Mouse (Mus musculus): ENCODE results near the gene Slc35g3.

Slc35g3 gene

DNA sequence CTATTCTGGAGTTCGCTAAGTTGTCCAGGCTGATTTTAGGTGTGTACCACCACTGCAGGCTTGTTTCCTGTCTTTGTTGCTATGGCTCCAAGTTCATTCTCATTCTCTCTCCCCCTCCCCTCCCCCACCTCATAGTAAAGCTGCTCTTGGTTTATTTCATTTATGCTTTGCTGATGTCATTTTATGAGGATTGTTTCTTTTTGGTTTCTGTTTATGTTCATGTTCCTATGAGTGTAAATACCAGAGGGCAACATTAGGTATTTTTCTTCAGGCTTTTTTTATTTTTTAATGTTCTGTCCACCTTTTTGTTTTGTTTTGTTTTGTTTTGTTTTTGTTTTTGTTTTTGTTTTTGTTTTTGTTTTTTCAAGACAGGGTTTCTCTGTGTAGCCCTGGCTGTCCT, at the start of gene Slc35g3:
Slc35g3 (minus strand) TSS at position 101 of the 400 bp plus-strand sequence.
- DNase-seq (ENCODE audit: low read depth, low spot score): no peak

DNA sequence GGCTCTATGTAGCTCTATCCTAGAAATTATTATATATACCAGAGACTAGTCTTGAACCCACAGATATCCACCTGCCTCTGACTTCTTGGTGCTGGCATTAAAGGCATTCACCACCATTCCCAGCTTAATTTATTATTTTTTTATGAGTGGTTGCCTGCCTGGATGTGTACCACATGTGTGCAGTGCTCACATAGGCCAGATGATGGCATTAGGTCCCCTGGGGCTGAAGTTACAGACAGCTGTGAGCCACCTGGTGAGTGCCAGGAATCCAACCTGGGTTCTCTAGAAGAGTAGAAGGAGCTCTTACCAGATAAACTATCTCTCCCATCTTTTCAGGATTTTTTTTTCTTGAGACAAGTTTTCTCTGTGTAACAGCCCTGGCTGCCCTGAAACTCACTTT, 48.5 kb upstream of the Slc35g3 start:
- DNase-seq (ENCODE audit: low read depth, low spot score): no peak

DNA sequence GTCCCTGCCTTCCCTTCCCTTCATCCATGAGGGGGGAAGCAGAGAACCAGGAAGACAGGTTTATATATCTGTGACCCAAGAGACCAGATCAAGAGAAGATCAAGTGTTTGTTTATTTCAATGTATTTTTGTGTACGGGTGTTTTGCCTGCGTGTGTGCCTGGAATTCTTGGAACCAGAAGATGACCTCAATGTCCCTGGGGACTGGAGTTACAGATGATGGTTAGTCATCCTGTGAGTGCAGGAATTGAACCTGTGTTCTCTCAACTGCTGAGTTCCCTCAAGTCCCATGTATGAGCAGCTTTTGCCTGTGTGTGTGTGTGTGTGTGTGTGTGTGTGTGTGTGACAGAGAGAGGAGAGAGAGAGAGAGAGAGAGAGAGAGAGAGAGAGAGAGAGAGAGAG, 45.9 kb upstream of the Slc35g3 start:
- DNase-seq (ENCODE audit: low read depth, low spot score): no peak

DNA sequence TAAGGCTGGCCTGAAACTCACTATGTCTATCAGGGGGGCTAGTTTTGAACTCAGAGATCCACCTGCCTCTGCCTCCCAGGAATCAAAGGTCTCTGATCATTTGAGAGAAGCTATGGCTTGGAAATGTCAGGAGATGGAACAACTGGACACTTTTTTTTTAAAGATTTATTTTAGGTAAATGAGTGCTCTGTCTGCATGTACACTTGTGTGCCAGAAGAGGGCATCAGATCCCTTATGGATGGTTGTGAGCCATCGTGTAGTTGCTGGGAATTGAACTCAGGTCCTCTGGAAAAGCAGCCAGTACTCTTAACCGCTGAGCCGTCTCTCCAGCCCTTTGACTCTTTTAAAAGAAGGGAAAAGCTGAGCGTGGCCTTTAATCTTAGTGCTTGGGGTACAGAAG, 44.6 kb upstream of the Slc35g3 start:
- DNase-seq (ENCODE audit: low read depth, low spot score): no peak

DNA sequence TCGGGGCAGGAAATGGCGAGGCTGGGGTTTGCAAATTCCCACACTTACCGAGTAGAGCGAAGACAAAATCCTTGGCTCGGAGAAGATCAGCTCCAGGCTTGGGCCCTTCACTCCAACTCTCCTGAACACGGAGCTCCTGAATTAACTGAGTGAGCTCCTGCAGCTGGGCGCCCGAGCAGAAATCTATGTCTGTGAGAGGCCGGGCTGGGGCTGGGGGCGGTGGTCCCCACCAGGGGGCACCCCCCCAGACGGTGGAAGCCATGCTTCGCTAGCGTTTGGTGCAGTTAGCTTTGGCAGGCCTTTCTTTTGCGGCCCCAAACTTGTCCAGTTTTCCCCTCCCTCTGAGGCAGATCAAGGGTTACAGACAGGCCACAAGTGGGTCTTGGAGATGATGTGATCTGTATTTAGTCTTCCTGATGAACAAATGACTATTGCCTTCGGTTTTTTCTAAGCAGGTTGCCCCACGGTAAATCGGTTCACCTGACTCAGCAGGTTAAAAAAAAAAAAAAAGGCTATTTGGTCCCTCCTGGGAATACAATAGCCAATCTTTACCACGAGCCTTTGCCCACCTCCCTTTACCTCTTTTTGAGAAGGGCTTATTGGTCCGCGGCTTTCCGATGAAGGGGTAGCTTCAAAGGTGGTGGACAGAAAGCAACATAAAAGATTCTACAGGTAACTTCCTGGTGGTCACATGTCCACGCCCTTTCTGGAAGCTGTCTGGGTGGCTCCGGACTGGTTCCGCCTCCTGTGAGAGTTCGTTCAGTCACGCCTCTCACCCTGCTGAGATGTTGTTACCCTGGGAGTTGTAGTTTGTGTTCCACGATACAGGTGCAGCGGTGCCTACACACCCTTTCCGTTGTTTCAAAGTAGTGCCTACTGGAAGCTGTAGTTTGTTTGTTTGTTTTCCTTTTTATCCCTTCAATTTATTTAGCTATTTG, 43.5 kb upstream of the Slc35g3 start, which contains the start of gene Tmem102:
Tmem102 (minus strand) TSS at position 653 of the 938 bp plus-strand sequence.
- no peak for DNase-seq (ENCODE audit: low read depth, low spot score)

DNA sequence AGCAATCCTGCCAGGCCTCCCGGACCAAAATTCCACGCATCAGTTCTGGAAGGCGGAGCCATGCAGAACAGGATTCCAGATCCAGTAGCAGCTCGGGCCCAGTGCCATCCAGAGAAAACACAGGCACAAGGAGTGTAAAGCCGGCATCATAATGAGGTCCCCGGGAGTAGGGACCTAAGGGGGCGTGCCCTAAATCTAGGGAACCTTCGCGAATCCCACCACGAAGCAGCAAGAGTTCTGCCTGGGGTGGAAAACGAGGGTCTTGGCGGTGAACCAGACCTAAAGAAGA, 42.8 kb upstream of the Slc35g3 start:
- DNase-seq (ENCODE audit: low read depth, low spot score): no peak

DNA sequence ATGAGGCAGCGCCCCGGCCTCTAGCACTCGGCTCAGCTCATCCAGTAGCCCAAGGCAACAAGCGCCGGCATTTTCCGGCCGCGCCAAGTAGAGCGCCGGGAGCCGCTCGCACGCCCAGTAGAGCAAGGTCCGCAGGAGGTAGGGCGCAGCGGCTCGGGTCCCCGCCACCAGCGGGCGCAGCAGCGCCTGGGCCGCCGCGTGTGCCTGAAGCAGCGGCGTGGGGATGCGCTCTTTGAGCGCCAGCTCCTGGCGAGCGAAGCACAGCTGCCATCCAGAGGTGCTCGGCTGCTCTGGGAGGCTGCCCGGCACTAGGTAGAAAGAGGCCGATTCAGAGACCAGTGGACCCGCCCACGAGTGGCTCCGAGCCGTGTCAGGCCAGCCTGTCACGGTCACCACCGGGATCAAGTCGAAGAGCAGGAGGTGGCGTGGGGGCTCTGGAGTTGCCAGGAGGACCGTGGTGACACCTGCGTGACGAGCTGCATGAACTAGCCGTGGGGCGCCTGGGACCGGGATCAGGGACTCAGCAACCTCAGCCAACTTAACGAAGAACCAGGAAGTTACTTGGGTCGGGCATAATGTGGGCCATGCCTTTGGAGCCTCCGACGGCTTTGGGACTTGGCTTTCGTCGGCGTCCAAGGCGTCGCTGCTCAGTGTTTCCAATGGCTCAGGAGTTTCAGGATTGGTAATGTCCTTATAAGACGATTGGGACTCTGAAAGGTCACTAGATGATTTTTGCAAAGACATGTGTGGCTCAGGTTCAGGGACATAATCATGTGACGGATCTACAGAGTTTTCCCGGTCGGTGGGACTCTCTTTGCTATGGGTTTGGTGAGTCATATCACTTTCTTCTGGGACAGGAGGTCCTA, 42.3 kb upstream of the Slc35g3 start:
- DNase-seq (ENCODE audit: low read depth, low spot score): peak; percentile 80

DNA sequence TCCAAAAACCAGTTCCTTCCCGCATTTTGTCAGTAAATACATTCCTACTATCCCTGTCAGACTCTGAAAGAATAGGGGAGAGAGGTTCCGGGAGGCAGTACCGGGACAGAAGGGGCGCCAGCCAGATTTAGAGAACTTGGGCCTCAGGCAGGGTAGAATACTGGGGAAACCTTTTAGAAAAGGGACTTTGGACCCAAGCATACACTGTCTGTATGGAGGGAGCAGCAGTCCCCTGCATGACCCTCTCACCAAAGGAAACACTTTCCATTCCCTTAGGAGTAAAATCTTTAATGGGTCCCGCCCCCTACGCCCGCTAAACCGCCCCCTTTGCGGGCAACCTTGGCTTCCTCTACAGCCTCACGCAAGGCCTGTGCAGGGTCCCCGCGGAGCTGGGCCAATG, 41.6 kb upstream of the Slc35g3 start:
- no peak for DNase-seq (ENCODE audit: low read depth, low spot score)

DNA sequence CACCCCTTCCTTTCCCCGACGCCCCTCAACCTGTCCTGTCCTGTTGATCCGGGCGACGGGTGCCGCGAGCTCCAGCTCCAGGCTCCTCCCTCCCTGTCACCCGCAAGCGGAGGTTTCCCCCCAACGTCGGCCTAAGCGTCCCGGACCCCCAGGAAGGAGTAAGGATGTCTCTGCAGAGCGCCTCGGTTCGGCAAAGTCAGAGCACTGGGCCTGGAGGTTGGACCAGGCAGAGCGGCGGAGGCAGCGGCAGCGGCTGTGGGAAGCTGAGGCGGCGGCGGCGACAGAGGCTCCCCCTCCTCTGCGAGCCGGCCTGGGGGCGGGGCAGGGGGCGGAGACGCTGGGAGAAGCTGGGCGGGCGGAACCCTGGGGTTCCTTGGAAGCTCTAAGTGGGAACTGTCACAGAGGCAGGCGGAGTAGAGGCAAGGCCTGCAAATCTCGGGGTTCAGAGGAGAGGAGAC, 40.9 kb upstream of the Slc35g3 start:
- DNase-seq (ENCODE audit: low read depth, low spot score): peak; percentile 73

DNA sequence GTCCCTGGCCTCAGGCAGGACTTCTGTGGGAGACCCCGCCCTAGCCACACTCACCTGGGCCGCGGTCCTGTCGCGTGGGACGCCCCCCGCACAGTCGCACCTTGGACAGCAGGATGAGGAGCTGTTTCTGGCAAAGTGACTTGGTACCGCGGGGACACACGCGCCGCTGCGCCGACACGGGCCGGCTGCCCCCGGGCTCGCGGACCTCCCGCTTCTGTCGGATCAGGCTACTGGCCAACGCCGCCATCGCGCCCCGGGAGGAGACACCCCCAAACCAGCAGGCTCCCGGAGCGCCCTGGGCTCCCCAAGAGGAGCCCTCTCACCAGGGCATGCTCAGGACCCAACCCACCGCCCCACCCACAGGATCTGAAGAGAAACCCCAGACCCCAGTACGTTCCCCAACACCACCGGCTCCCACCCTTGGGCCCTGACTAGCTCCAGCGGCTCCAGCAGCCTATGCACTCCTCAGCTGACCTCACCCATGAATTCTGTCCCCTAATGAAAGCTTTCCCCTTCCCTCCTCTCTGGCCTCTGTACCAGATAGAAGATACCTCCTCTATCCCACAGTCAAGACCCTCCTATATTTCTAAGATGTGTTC, 39.7 kb upstream of the Slc35g3 start, which contains the start of gene Fgf11:
Fgf11 (minus strand) TSS at position 479 of the 599 bp plus-strand sequence.
- no peak for DNase-seq (ENCODE audit: low read depth, low spot score)

DNA sequence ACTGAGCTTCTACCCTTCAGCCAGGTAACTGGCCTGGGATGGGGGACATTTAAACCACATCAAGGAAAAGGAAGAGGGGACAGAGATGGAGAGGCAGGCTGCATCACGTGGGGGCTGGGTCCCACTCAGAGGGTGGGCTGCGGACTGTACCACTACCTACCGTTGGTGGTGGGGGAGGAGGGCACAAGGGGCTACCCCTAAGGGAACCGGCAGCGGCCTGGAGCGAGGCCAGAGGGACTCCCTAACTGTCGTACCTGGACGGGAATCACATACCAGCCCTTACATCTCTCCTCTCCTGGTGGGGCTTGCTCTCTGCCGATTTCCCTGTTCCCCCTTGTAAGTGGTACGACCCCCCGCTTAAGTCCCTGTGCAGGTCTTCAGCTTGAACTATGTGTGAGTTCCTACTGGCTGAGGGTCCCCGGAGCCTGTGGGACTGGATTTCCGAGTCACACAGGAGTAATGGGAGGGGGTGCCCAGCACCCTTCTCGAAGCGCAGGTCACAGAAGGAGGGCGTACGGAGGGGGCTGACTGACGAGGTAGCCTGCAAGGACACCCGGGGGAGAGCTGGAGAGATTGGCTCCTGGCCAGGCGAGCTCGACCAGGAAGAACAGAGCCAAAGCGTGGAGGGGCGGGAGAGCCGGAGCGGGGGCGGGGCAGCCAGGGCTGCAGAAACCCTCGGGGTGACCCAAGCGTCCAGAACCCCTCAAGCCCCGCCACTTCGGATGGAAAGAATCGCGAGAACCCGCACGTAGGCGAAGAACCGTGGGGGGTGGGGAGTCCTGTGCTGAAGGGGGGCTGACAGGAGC, 38.8 kb upstream of the Slc35g3 start:
- no peak for DNase-seq (ENCODE audit: low read depth, low spot score)

DNA sequence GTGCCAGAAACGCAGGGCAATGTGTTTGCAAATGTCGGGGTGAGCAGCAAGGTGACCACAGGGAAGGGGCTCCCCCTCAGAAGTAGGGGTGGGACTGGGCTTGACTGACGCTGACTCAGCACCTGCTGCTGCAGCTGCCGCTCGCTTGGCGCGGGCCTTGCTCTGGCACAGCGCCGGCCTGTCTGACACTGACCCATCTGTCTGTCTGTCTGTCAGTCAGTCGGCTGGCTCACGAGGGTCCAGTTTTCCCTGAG, 38.3 kb upstream of the Slc35g3 start:
- no peak for DNase-seq (ENCODE audit: low read depth, low spot score)

DNA sequence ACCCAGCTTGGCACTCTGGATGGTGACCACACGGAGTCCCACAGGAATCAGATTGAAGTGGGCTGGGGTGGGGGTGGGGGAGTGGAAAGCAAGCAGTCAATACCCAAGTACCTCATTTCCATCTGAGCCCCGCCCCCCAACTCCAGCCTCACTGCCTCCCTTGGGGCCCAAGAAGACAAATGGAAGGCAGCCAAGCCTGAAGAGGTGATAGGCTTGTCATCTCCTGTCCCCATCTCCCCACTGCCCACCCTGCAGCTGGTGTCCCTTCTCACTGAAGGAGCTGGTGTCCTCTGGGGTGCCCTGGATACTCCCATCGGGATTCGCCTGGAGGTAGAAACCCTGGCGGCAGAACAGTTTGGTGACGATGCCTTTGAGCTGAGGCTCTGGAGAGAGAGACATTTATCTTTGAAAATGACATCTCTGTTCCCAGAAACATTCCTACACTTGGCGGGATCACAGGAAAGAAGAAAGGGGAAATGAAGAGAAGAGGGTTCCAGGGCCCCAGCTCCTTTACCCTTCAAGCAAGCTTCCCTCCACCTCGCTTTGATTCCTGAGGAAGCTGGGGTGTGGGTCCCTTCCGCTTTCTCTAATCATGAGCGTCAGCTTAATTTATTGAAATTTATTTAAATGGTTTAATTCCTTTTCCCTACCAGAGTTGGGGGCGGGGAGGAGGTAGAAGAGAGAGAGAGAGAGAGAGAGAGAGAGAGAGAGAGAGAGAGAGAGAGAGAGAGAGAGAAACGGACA, 37.8 kb upstream of the Slc35g3 start:
- no peak for DNase-seq (ENCODE audit: low read depth, low spot score)

DNA sequence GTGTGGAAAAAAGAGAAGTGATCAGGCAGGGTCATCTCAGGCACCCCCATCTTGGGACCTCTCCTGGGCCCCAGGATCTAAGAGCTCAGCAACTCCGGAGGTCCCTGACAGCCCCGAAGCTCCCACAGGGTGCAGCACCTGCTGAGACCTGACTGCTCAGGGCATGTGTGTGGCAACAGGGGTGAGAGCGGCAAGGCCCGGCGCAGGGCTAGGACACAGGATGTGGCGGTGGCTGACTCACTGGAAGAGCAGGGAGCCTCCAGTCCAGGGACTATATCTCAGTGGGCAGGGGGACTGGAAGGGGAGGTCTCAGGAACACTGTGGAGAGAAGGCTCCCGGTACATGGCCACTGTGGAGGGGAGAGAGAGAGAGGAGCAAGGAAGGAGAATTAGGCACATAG, 36.2 kb upstream of the Slc35g3 start:
- no peak for DNase-seq (ENCODE audit: low read depth, low spot score)

DNA sequence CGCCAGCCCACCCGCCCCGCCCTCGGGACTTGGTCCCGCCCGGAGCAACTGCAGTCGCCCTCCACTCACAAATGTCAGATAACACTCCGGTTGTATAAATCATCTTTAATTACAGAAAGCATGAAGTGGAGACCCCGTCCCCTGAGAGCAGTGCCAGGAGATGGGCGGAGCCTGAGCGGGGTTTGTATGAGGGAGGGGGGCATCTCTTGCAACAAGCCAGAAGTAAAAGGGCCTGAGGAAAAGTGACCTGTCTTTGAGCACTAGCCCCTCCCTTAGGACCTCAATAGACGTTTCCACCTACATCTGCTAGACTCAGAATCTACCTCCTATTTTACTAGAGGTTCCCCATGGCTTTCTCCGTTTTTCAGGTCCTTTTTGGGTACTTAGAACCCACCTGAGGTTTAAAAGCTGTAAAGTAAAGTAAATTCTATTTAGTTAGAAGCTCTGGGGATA, 34.2 kb upstream of the Slc35g3 start:
- no peak for DNase-seq (ENCODE audit: low read depth, low spot score)

DNA sequence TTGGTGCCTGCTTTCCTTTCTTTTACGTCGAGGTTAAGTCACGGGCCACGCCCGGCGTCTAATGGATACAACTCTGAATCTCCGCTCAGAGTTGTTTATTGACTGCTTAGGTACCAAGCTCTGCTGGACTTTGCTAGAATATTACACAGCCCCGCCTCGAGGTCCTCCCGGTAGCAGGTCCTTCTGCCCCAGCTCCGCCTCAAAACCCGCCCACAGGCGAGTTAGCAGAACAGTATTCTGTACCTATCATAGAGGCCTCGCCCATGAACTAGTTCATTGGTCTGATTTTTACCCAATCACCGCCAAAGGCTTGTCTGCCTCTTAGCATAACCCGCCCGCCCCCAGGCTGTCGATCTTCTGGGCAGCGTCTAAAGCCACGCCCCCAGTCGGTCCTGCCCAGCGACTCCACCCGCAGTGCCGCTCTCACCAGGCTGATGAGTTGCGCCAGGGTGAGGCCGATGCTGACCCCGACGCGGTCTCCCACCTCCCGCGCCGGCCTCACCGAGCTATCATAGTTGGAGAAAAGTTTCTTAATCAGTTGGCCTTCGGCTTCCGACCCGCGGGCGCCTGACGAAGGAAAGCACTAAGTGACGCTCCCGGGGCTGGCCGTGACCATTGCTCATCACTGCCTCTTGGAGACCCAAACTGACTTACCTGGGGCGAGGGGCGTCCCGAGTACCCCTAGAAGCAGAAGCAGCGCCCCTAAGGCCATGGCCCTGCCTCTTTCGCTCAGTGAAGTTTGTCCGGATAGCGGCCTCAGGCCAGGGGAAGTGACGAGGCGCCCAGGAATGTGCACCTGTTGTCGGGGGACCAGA, 33.6 kb upstream of the Slc35g3 start, which contains the start of gene Chrnb1:
Chrnb1 (minus strand) TSS at position 776 of the 815 bp plus-strand sequence.
- DNase-seq (ENCODE audit: low read depth, low spot score): peak; percentile 95

DNA sequence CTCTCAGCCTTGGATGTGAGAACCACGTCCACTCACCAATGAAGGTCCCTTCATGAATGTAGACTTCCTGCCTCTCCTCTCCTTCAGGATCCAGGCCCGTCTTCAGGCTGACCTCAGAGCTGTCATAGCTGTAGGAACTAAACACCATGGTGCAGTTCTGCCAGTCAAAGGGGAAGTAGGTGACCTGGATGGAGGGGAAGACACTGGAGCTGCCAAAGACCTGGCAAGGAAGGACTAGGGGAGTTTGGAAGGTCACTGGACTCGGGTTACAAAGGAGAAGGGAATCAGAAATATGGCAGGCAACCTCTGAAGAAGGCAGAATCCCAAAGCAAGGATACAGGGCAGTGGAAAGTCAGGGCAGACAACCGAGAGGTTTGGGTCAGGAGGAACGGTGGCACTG, 31.7 kb upstream of the Slc35g3 start:
- DNase-seq (ENCODE audit: low read depth, low spot score): no peak

DNA sequence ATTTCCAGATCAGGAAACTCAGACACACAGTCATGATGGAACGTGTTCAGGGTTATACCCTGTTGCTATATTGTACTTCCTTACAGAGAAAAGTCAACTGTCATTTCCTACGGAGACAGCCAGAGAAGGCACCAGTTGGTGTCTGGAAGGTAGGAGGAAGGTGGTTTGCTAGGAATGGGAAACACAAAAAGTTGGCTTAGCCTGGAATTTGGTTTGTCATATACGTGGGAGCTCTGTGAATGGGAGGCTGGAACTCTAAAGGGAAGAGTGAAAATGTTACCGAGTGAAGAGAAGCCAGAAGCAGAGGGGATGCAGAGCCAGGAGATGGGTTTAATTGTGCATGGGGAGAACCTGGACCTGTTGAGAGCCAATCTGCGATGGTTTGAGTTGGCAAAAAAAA, 29.7 kb upstream of the Slc35g3 start:
- no peak for DNase-seq (ENCODE audit: low read depth, low spot score)

DNA sequence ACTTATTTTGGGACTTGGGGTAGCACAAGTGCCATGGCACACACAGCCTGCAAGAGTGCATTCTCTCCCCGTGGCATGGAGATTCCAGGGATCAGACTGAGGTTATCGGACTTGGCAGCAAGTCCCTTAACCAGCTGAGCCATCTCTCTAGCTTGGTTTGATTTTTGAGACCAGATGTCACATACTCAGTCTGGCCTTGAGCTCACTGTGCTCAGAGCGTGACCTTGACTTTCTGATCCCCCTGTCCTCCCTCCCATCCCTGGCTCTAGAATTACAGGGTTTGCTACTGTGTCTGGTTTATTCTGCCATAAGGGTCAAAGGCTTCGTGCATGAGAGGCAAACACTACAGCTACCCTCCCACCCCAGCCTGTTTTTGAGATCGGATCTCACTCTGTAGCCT, 27.7 kb upstream of the Slc35g3 start:
- no peak for DNase-seq (ENCODE audit: low read depth, low spot score)

DNA sequence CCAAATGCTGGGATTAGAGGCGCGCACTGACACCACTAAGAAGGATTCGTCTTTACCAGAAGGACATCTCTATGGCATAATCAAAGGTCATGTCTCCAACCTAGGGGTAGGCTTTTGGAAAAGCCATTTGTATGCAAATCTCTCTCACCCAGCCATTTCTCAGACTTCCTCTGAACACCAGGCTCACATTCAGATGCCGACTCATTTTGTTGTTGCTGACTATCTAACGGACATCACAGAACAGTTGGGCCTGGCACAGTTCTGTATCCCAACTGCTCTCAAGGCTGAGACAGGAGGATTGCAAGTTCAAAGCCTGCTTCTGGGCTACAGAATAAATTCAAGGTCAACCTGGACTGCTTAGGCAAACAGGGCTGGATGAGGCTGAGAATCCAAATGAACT, 25.5 kb upstream of the Slc35g3 start:
- DNase-seq (ENCODE audit: low read depth, low spot score): no peak
